Mouse (Mus musculus): ENCODE results near the gene Olfr774. TPM values are rescaled to one million over a fixed set of nuclear protein-coding genes. Genes with fewer than 3 reads are reported as not detected.

Gene Olfr774
- not detected in 4 replicates for total RNA-seq (2023; ENCODE audit: inconsistent age)

GRCm38 (mm10) chr10:129235904-129236303 lies at the start of gene Olfr774:
Olfr774 (plus strand) TSS chr10:129236204.

GRCm38 (mm10) chr10:129187319-129187718 lies 48.7 kb upstream of the Olfr774 start, which contains the start of gene Olfr773:
Olfr773 (minus strand) TSS chr10:129187419.

GRCm38 (mm10) chr10:129248112-129248511 lies 12.1 kb downstream of the Olfr774 start, which contains the start of gene Olfr775:
Olfr775 (plus strand) TSS chr10:129248412.

DNA sequence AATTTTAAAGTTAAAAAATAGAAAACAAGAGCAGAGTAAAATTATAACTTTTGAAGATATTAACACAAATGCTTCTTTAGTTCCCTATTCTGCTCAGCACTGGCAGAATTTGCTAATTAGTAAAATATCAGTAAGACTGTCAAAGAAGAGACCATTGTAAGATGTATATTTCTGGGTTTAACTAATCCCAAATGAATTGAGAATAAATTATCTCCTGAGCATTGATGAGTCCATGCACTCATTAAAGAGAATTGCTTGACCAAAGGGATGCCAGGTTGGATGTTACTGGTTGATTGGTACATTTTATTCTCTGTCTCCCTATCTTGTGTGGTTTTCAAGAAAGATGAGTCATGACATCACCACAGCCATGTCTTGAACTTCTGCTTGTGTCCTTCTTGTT lies 22.8 kb downstream of the Olfr774 start, which contains the start of gene Olfr776:
Gene Olfr776, plus strand, starts transcription at position 301 of the 400 bp plus-strand sequence.

GRCm38 (mm10) chr10:129271081-129271535 lies 35.1 kb downstream of the Olfr774 start, which contains the start of gene Olfr777:
Olfr777 (minus strand) TSS chr10:129271485.

Other genes starting within 250 kb of the Olfr774 start
- not detected in 4 replicates for gene Olfr9, start 246.8 kb upstream of the Olfr774 start, total RNA-seq (2023; ENCODE audit: inconsistent age)
- gene Olfr763, start 225.4 kb upstream of the Olfr774 start, total RNA-seq (2023; ENCODE audit: inconsistent age): not detected in 4 replicates
- not detected in 4 replicates for gene Olfr764-ps1, start 196.3 kb upstream of the Olfr774 start, total RNA-seq (2023; ENCODE audit: inconsistent age)
- not detected in 4 replicates for gene Olfr765, start 186.2 kb upstream of the Olfr774 start, total RNA-seq (2023; ENCODE audit: inconsistent age)
- gene Olfr766-ps1, start 167.2 kb upstream of the Olfr774 start, total RNA-seq (2023; ENCODE audit: inconsistent age): not detected in 4 replicates
- gene Olfr767, start 153.3 kb upstream of the Olfr774 start, total RNA-seq (2023; ENCODE audit: inconsistent age): not detected in 4 replicates
- gene Olfr768, start 136.8 kb upstream of the Olfr774 start, total RNA-seq (2023; ENCODE audit: inconsistent age): not detected in 4 replicates
- not detected in 4 replicates for gene Olfr769, start 118.3 kb upstream of the Olfr774 start, total RNA-seq (2023; ENCODE audit: inconsistent age)
- not detected in 4 replicates for gene Olfr770, start 97.2 kb upstream of the Olfr774 start, total RNA-seq (2023; ENCODE audit: inconsistent age)
- not detected in 4 replicates for gene Olfr771, start 71.5 kb upstream of the Olfr774 start, total RNA-seq (2023; ENCODE audit: inconsistent age)
- gene Olfr772, start 58.3 kb upstream of the Olfr774 start, total RNA-seq (2023; ENCODE audit: inconsistent age): not detected in 4 replicates
- not detected in 4 replicates for gene Olfr773, start 48.8 kb upstream of the Olfr774 start, total RNA-seq (2023; ENCODE audit: inconsistent age)
- 0.24 TPM in 1 of 4 replicates, not detected in the others for gene Olfr775, start 12.2 kb downstream of the Olfr774 start, total RNA-seq (2023; ENCODE audit: inconsistent age)
- gene Olfr776, start 22.9 kb downstream of the Olfr774 start, total RNA-seq (2023; ENCODE audit: inconsistent age): not detected in 4 replicates
- gene Olfr777, start 35.3 kb downstream of the Olfr774 start, total RNA-seq (2023; ENCODE audit: inconsistent age): not detected in 4 replicates
- not detected in 4 replicates for gene Olfr780, start 81.9 kb downstream of the Olfr774 start, total RNA-seq (2023; ENCODE audit: inconsistent age)
- gene Olfr781, start 92.7 kb downstream of the Olfr774 start, total RNA-seq (2023; ENCODE audit: inconsistent age): not detected in 4 replicates
- gene Olfr782, start 112.6 kb downstream of the Olfr774 start, total RNA-seq (2023; ENCODE audit: inconsistent age): not detected in 4 replicates
- gene Olfr784, start 147.9 kb downstream of the Olfr774 start, total RNA-seq (2023; ENCODE audit: inconsistent age): 0.15 to 0.16 TPM in 2 of 4 replicates, not detected in the others
- not detected in 4 replicates for gene Olfr785, start 169.2 kb downstream of the Olfr774 start, total RNA-seq (2023; ENCODE audit: inconsistent age)
- gene Olfr786, start 191.1 kb downstream of the Olfr774 start, total RNA-seq (2023; ENCODE audit: inconsistent age): not detected in 4 replicates
- gene Olfr787, start 225.7 kb downstream of the Olfr774 start, total RNA-seq (2023; ENCODE audit: inconsistent age): not detected in 4 replicates
- not detected in 4 replicates for gene Olfr788, start 234.8 kb downstream of the Olfr774 start, total RNA-seq (2023; ENCODE audit: inconsistent age)
- not detected in 4 replicates for gene Olfr789, start 248.5 kb downstream of the Olfr774 start, total RNA-seq (2023; ENCODE audit: inconsistent age)